Mouse (Mus musculus): ENCODE data around the gene Pnma1. TPM values are rescaled to one million over a fixed set of nuclear protein-coding genes. Genes with fewer than 3 reads are reported as not detected.
A peak's percentile ranks its signal among the peaks of the same experiment; 100 is the strongest.

Gene Pnma1
- 4.4 and 5.3 TPM in 2 replicates for polyA plus RNA-seq (2012; rRNA removed)

DNA sequence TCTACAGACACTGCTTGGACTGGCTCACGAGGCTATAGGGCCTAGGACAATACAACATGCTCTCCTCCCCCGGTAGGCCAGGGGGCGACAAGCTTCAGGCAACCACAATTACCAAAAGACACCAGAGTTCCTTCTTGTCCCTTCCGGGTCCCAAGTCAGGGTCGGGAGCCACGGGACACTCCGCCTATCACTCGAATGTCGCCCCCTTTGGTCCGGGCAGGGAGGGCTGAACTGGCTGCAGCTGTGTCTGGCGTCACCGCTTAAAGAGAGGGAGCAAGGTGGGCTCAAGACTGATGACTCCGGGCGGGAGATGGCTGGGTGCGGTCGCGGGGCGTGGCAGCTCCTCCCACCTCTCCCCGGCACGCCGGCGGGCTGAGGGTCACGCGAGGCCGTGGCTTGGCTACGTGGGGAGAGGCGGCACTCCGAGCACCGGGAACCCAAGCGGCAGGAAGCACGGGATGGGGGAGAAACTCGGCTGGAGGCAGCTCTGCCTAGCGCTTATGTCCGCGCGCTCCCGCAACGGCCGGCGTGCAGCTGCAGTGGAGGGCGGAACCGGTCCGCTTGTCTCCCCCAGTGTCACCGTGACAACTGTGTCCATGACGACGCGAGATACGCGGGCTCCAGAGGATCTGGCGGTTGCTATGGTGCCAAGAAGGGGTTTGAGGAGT lies at the start of gene Pnma1:
Gene Pnma1 (minus strand): TSS at position 536 of the 668 bp plus-strand sequence.
- peak; percentile 67 to 84 for DNase-seq (ENCODE audit: extremely low spot score in 1 of 2, low spot score in 1 of 2)

DNA sequence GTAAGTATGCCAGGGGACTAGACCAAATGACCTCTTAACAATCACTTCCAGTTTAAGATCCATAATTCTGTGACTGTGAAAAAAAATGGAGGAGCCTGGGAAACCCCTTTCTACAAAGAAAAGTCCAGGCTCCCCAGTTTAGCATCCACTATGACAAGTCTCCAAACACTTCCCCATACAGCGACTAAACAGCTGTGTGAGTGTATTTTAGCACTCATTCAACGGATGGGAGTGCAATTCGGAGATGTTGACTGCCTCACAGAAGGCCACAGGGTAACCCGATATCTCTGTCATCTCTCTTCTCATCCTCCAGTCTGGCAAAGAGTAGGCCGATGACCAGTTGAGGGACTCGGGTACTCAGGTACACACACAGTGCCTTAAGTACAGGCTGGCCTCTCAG lies 46.9 kb upstream of the Pnma1 start:
- no peak for DNase-seq (ENCODE audit: extremely low spot score in 1 of 2, low spot score in 1 of 2)

DNA sequence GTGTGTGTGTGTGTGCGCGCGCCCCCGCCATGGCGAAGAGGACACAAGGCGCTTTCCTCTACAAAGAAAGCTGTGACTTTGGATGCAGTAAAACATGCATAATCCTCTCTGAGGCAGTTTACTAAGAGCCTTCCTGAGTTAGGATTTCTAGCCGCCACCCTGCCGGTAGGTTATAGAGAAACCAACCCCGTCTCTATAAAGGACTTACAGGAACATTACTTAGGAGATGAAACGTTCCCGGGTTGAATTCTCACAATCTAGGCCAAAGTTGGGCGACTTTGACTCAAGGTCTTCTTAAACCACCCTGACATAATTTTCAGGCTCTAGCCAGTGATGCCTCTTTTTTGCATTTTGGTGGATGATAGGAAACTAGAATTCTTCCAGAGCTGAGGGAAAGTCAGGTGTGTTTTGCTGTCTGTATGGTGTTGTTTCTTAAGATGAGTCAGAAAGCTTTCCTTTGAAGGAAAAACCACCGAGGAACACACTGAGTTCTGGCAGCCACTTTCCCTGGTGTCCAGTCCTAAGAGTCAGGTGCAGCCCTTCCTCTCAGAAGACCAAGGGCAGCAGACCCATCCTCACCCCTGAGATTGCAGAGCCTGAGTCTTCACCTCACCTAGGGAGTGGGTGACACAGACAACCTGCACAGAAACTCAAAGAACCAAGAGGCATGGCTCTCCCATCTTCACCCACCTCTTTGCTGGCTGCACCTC lies 46.3 kb upstream of the Pnma1 start:
- no peak for DNase-seq (ENCODE audit: extremely low spot score in 1 of 2, low spot score in 1 of 2)

DNA sequence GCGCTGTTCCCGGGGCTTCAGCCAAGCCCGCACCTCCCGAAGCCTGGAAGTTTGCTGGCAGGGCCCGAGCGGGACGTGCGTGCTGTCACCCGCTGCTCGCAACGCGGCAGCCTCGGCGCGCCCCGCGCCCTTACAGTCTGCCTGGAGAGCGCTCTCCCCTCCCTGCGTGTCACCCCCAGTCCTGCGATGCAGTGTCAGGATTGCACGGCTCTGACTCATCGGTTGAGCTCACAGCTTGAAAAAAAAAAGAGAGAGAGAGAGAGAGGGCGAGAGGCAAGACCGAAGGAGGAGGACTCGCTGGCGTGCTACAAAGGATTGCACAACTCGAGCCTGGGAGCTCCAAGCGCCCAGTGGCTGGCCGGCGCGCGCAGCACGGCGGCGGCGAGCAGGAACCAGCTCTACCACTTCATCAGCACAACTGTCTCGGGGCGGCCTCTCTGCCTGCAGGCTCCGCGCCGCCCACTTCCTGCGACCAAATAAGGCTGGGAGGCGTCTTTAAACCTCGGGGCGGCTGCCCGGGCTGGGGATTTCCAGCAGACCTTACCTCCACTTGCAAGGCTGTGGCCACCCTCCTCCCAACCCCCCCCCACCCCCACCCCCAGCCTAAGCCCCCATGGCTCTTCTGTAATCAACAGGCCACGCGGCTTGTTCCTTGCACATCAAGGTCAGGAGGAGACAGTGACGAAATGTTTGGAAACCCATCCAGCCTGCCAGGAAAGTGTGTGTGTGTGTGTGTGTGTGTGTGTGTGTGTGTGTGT lies 45.5 kb upstream of the Pnma1 start:
- peak; percentile 90 to 92 for DNase-seq (ENCODE audit: extremely low spot score in 1 of 2, low spot score in 1 of 2)

DNA sequence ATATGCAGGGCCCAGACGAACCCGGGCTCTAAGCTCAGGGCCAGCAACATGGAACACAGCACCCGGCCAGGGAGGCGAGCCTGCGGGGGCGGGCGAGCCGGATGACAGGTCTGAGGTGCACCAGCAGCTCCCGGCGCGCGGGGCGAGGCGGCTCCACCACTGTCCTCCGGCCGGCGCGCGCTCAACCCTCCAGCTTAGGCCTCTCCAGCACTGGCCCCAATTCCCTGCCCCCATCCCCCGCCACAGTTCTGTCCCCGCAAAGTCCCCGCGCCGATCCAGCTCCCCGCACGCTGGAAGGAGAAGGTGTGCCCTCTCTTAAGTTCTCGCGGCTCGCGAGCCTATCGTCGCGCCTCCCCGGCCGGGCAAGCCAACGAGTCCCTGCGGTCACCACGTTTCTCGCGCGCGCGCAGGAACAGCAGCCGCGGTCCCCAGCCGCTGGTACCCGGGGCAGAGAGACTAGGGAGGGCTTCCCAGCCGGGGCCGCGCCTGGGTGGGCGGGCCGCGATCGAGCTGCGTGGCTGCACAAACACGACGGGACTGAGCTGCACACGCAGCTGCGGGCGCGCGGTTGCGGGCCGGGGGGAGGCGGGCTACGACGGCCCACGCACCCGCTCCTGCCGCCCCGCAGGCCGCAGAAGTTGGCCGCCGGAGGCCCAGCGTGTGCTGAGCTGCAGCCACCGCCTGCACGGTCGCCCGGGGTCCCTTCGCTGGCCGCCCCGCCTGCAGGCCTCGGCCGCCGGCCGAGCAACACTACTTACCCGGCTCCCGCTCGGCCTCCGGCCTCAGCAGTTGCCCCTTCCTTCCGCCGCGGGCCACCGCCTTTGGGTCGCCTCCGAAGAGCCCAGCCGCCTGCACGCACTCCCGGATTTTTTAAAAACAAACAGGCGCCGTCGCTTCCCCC lies 44.7 kb upstream of the Pnma1 start:
- peak in 1 of 2 experiments; percentile 56 for DNase-seq (ENCODE audit: extremely low spot score in 1 of 2, low spot score in 1 of 2)

DNA sequence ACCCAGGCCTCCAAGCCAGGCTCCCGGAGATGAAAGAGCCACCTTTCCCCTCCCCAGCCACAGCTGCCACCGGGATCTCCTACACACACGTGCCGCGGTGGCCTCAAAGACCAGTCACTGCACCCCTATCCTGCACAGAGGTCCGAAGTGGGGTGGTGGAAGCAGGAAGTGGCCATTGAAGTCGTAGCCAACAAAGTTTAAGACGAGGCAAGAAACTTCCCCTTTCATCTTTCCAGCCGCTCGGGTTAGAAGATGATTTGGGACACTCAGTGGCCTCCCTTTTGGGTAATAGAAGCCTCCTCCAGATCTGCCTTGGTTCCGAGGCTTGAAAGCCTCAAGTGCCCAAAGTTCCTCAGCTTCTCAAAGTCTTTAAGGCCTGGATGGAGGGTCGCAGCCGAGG lies 44.0 kb upstream of the Pnma1 start:
- DNase-seq (ENCODE audit: extremely low spot score in 1 of 2, low spot score in 1 of 2), result no peak

DNA sequence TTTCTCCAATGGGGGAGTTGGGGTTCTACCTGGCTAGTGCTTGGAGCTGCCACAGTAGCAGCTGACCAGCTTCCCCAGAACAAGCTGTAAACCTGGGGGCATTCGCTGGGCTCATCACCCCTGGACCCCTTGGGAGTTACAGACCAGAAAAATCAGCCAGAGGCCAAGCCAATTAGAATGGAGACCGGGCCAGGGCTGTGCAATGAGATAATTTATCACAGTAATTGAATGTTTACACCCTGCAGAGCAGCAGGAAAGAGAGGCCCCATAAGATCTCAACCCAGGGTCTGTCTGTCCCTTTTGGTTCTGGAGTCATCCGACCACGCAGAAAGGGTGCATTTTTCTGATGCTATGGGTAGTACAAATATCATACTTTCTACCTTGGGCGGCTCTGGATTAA lies 43.5 kb upstream of the Pnma1 start:
- no peak for DNase-seq (ENCODE audit: extremely low spot score in 1 of 2, low spot score in 1 of 2)

DNA sequence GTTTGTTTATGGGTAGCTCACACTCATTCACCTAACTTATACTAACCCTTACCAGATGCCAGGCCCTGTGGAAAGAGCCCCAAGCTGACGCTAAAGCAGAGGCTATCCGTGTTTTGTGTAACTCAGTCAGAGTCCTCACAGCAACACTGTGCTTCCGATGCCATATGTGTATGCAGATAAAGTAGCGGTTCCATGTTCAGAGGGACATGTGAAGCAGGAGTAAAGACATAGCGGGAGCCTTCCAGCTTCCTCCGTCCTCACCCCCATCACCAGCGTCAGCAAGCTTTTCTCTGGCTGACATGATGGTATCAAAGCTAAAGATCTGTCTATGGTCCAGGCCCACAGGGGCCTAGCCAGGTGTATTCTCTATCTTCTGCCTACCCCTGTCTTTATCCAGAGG lies 42.9 kb upstream of the Pnma1 start:
- DNase-seq (ENCODE audit: extremely low spot score in 1 of 2, low spot score in 1 of 2), result no peak

DNA sequence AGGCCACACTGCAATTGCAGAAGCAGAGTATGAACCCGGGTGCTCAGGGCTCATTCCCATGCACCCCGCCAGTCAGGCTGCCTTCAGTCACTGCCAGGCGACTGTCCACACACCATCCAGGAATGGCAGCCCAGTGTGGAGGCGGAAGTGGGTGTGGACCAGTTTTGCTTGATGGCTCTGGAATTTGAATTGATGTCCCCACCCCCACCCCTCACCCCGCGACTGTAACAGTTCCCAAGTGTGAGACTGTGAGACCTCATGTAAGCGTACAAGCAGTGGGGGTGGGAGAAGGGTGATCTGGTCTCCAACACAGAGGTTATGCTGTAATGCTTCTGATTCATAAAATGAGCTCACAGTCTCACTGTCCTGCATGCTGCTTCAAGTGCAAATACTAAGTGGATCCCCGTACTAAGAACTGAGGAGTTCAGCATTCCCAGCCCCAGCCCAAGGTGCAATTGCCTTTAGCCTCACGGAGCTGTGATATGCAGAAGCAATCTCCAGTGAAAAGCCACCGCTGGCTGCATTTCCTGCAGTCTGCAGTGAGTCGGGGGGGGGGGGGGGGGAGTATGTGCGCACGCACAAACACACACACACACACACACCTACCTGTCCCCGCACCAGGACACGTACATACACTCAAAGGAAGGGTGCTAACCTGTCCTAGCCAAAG lies 42.0 kb upstream of the Pnma1 start:
- no peak for DNase-seq (ENCODE audit: extremely low spot score in 1 of 2, low spot score in 1 of 2)

DNA sequence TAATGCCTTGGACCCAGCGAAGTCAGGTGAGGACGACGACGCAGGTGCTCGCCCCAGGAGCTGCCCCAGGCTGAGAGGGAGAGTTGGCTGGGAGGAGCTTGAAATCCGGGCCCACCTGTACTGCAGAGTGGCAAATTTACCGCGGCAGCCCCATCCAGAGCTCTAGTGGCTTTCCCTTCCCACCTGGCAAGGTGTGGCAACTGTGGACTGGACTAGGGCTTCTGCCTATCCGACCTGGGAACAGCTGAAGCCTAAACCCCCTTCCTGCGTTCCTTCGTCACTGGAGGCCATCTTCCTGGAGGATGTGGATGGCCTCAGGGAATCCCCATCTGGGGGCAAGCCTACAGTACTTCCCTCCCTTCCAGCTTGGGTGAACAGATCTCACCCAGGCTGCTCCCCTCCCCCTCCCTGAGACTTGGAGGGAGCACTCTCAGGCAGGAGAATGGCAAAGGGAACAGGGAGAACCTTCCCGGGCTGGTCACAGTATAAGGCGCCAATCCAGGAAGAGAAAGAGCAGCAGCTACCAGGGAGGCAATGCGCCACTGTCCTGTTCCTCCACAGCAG lies 40.7 kb upstream of the Pnma1 start:
- DNase-seq (ENCODE audit: extremely low spot score in 1 of 2, low spot score in 1 of 2), result no peak

DNA sequence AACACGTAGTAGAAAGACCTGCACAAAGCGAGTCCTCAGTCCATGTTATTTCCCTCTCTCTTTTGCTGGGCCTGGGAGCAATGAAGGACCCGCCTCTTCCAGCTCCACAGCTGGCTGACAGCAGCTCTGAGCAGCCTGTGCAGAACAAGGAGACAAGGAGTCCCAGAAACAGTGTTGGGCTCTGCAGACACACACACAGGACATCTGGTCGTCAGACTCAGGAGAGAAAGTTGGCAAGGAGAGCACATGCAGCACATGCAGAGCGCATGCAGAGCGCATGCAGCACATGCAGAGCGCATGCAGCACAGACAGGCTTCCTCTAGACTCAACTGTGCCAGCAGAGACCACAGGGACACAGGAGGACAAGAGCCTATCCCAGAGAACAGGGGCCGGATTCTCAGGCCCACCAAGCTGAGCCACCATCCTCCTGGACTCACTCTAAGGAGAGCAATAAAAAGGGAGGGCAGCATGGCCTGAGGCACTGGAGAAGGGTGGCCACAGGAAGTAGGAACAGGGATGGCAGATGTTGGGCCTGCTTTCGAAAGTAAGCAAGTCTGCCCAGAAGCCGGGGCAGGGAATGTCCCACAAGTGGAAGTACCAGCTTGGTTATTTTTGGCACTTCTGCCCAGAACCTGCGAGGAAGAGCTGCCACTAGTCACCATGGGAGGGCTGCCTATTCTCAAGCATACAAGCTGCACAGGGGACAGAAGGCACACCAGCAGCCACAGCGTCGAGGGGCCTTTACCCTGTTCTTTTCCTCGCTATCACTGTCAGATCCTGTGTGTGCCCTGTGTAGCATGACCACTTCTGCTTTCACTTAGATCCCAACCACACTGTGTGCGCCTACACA lies 39.7 kb upstream of the Pnma1 start:
- no peak for DNase-seq (ENCODE audit: extremely low spot score in 1 of 2, low spot score in 1 of 2)

DNA sequence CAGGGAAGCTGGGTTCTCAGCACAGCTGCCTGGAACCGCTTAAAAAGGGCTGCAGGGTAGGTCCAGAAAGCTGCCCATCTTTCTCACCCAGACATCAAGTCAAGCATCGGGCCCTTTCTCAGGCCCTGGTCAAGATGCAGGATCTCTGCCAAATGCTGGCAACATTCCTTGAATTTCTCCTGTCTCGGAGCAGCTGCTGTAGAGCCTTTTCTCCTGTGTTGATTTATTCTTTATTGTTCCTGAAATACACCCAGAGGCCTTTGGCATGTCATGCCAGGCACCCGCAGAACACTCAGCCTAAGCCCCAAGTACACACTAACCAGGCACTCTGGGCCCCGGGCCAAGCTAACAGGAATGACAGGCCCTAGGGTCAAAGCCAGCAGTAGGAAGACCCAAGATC lies 38.7 kb upstream of the Pnma1 start:
- no peak for DNase-seq (ENCODE audit: extremely low spot score in 1 of 2, low spot score in 1 of 2)

DNA sequence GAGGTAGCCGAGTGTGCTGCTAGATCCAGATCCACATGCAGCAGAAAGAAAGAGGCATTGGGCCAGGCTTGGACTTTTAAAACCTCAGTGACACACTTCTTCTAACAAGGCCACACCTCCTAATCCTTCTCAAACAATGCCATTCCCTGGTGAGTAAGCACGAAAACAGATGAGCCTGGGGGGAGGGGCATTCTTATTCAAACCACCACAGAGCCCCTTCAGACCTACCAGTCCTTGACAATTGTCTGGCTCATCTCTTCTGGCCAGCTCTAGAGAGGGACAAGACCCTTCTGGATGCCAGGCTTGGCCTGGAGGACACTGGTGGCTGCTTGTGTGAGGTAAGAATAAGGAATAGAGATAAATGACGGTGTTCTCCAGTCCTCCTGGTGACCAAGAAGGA lies 38.2 kb upstream of the Pnma1 start:
- DNase-seq (ENCODE audit: extremely low spot score in 1 of 2, low spot score in 1 of 2), result no peak

DNA sequence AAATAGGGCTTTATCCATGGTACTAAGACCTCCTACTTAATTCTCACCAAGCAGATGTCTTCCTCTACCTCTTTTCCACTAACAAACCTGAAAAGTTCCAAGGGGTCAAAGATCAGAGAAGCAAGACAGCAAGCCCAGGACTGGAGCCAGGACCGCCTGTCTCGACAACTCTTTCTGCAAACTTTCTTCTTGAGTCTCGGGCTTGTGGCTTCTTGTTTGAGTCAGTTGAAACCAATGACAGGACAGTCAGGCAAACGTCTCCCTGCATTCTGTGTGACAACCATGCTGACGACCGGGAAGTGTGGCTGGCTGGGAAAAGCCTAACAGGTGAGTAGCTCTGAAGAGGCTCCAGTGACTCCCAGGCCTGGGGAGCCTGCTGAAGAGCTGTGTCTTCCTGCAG lies 37.3 kb upstream of the Pnma1 start:
- DNase-seq (ENCODE audit: extremely low spot score in 1 of 2, low spot score in 1 of 2), result no peak

DNA sequence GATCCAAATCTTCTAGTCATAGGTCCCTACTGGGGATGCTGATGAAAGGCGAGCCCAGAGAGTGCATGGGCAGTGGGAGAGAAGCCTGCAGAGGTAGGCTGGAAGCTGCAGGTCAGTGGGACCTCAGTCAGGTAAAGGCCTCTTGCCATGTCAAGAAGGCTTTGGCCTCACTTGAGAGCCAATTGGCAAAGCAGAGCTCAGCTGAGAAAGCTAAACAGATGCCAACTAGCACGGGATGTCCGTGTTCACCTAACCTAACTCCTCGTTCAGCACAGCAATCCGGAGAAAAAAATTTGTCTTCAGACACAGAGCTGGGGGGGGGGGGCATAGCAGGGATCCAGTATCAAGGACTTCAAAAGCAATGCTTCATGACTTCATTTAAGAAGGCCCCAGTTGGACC lies 36.7 kb upstream of the Pnma1 start:
- no peak for DNase-seq (ENCODE audit: extremely low spot score in 1 of 2, low spot score in 1 of 2)

DNA sequence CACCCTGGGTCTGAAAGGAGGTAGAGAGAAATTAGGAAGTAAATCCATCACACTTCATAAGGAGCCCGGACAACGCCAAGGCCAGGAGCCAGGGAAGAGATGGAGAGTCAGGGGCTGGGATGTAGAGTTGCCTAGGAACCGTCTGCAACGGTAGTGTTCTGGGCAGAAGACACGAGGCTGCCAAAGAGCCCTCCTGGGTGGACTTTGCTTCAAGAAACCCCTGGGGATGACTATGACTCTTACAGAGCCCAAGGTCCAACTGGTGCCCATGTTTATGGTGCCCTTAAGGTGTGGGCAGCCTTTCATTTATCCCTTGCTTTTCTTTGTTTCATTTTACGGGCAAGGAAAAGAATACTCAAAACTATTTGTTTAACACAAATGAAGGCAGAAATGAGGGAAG lies 33.7 kb upstream of the Pnma1 start:
- DNase-seq (ENCODE audit: extremely low spot score in 1 of 2, low spot score in 1 of 2), result no peak

DNA sequence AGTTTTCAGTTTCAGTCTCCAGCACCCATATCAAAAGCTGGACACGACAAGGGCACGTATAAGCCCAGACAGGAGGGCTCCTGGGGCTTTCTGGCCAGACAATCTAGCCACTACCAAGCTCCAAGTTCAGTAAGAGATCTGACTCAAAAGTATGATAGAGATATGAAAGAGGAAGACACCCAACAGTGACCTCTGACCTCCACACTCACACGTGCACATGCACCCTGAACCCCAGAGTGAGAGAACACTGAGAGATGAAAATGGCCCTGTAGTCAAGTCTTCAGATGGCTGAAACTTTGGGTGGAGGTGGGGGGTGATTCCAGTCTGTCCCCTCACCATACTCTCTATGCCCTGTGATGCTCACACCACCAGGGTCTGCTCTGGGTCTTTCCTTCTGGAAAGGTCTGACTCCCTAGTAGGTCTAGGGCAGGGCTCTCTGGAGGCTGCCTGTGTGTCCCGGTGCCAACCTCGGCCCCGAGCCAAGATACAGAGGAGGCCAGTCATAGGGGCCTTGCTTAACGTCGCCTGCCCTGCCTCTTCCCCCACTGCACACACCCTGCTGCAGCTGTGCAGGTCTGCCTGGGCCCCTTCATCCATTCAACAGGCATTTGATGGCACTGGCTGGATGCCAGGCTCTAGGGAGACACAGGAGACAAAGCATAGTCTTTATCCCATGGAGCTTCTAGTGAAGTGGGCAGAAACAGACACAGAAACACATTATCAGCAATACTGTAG lies 32.6 kb upstream of the Pnma1 start:
- DNase-seq (ENCODE audit: extremely low spot score in 1 of 2, low spot score in 1 of 2), result no peak

DNA sequence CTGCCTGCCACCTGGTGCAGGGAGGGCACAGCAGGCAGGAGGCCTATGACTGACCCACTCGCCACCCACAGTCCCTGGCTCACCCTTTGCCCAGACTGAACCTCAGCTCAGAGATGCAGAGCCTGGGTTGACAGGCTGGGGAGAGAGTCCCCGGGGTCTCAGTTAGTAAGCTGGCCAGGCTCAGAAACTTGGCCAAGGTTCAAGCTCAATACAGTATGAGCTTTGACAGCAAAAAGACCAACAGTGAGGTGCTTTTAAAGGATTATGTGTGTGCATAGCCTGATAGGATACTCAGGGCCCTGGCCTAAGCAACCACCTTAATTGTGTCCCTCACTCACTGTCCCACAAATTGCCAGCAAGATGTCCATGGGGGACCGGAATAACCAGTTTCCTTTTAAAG lies 31.8 kb upstream of the Pnma1 start:
- DNase-seq (ENCODE audit: extremely low spot score in 1 of 2, low spot score in 1 of 2), result no peak

Measured in frontal cortex, adult 2 months (tissue).